Mouse (Mus musculus): ENCODE results near the gene Rnpepl1.
"Not testable (repeated sequence)": the region's sequence is repeated elsewhere in the genome, so short reads cannot be mapped to it uniquely, and the experiment has no call there.

Rnpepl1 gene

DNA sequence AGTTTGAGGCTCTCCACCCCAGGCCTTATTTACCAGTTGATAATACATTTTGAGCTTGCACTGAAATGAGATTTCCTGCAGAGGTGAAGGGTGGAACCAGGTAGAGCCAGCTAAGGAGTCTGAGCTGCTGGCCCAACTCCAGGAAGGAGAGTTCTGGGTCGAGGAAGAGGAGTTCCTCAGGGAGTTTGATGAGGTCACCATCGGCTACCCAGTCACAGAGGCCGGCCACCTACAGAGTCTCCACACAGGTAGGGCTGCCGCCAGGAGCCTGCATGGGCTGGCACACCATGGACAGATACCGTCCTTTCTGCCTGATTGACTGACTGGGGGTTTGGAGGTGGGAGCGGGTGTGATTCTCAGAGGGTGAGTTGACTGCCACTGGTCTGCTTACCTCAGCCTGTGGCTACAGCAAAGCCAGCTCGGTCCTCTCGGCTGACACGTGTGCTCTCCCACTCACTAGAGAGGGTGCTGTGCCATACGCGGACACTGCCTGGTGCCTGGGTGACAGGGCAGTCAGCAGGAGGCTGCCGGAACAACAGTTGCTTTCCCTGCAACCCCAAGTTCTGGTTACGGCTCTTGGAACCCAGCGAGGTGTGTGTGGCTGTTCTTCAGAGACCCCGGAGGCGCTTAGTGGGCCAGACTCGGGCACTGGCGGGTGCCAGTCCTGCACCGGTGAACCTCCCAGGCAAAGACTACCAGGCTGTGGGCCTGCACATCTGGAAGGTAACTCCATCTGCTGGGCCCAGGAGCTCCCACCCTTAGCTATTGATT lies 32.8 kb downstream of the Rnpepl1 start:
- DNase-seq, result no peak

GRCm38 (mm10) chr1:92947966-92948365 lies 37.4 kb downstream of the Rnpepl1 start:
- DNase-seq, result no peak

DNA sequence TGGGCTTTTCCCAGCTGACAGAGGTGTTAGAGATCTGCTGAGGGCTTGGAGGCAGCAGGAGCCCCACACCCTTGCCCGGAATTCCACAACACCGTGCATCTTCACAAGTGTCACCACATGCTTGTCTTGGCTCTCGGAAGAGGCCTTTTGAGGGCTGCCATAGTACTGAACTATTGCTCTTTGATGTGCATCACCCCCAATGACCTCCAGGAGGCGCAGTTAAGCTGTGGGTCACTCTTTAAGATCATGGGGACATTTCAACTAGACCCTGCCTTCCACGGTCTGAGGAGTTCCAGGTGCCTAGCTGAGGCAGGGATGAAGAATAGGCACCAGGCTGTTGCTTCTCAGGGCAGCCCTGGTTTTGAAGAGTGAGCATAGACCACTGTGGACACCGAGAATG lies 38.8 kb downstream of the Rnpepl1 start:
- no peak for DNase-seq

GRCm38 (mm10) chr1:92950607-92951006 lies 40.0 kb downstream of the Rnpepl1 start, which contains the start of gene Gpr35:
TSS of gene Gpr35 (plus strand) at chr1:92950865.
- DNase-seq, result no peak

DNA sequence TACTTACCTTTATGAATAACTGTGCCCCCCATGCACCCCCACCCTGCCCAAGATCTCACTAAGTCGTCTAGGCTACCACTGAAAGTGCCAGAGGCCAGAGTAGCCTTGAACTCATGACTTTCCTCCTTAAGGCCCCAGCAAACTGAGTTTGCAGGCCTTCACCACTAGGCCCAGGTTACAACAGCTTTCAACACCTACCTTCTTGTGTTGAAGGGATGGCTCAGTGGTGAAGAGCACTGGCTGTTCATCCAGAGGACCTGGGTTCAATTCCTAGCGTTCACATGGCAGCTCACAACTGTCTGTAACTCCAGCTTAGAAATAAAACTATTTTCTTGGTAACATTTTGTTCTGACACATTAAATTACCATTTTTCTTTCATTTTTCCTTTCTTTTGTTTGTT lies 43.1 kb downstream of the Rnpepl1 start:
- no peak for DNase-seq

DNA sequence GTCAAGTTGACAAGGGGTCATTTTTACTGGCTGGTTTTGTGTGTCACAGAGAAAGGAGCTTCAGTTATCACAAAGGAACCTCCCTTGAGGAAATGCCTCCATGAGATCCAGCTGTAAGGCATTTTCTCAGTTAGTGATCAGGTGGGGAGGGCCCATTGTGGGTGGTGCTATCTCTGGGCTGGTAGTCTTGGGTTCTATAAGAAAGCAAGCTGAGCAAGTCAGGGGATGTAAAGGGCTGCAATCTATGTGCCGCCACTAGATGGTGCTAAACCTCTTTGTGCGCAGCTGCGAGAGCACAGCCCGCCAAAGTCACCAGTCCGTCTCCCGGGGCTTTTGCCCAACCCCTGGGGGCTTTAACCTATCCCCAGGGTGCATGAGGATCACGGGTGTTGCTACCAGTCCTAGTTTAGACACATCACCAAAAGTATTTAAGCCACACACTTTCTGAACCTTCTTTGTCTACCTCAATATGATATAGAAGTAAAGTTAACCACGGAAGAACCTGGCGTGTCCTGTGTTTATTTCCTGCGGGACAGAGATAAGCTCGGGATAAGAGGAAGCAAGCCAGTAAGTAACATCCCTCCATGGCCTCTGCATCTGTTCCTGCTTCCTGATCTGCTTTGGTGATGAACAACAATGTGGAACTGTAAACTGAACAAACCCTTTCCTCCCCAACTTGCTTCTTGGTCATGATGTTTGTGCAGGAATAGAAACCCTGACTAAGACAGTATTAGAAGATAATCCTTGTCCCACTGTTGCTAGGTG lies 46.2 kb downstream of the Rnpepl1 start:
- DNase-seq, result peak; percentile 68 to 76

DNA sequence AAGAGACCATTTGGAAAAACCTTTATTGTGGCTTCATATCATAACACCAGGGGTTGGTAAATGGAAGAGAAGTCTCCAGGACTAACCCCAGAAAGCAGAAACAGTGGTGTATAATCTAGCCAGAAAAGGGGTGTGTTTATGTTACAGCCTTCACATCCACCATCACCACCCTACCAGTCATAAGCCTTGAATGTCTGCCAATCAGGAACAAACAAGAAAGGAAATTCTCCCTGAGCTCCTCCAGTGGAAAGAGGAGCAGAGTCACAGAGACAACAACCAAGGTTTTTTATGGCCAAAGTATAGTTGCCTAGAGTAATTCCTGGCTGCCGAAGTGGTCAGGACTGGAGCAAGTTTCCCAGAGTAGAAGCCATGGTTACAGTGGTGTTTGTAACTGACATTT lies 48.4 kb downstream of the Rnpepl1 start:
- no peak for DNase-seq

DNA sequence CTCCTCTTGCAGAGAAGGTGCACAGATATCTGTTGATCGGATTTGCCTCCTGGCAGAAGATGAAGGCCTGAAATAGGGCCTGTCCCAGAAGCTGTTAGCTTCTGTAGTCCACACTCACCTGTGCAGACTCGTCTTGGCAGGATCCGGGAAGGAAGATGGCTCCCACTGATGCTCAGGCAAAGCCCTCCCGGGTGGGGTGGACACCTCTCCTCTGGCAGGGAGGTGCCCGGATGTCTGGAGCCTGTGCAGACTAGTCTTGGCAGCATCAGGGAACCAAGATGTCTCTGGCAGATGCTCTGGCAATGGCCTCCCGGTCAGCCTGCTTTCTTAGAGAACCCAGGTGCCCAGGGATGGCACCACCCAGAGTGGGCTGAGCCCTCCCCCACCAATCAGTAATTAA lies 60.2 kb downstream of the Rnpepl1 start:
- not testable (repeated sequence) for DNase-seq

DNA sequence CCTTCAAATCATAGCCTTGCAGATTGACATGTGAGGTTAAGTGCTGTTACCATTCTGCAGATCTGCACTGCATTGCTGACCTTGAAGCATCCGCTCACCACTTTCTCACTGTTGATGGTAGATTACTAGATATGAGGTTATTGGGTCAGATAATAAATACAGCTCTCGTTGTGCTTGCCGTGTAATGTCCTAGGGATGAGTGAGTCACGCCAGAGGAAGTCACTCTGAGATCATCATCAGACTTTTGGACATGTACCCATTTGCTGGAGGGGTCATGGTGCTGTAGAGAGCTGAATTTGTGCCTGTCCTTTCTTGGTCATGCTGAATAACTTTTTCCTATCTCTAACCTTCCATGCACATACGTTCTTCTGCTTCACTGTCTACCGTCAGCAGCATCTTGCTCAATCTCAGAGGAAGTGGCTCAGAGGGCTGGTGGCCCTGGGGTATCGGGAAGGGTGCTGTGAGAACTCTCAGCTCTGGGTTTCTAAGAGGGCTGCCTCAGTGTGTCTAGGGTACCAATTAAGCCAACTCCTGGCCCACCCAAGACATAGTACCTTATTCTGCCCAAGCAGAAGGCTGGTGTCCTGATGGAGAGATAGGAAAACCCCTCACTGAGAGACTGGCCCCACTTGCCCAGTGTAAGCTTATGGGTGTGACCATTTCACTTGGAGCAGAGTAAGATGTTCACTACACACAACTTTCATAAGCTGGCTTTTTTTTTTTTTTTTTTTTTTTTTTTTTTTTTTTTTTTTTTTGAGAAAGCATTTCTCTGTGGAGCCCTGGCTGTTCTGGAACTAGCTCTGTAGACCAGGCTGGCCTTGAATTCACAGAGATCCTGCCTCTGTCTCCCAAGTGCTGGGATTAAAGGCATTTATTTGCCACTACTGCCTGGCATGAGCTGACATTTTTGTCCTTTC lies 61.6 kb downstream of the Rnpepl1 start:
- no peak for DNase-seq

GRCm38 (mm10) chr1:92972854-92973253 lies 62.3 kb downstream of the Rnpepl1 start:
- DNase-seq, result no peak

All from cerebellum, adult 18-20 months (tissue).